Mouse (Mus musculus): ENCODE measurements around the gene Chad. TPM values are rescaled to one million over a fixed set of nuclear protein-coding genes. Genes with fewer than 3 reads are reported as not detected.

Chad gene
- total RNA-seq, 2 experiments from 2014 or later, result 0.50 TPM; not detected in 1

- no peak for ATAC-seq (replicated peaks; ENCODE audit: low FRiP score, low TSS enrichment, poor library complexity, severe bottlenecking)
Measured at GRCm38 (mm10) chr11:94563383-94563782, 1.5 kb upstream of the Chad start.

DNA sequence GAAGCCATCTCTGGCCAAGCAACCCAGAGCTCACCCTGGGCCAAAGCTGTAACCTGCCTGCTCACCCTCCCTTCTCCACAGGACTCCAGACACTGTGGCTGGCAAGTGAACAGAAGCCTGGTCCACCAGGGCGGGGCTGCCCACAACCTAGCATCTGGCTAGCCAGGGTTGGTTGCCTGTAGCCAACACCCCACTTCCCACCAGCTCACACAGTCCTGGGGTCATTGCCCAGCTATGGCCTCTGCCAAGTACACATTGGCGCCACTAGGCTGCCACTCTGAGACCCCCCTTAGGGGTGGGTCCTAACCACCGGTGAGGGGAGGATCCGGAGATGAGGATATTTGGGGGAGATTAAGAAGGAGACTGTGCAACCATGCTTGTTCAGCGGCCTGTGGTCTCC, 1.0 kb upstream of the Chad start:
- ATAC-seq (replicated peaks; ENCODE audit: low FRiP score, low TSS enrichment, poor library complexity, severe bottlenecking), result peak; percentile 40

DNA sequence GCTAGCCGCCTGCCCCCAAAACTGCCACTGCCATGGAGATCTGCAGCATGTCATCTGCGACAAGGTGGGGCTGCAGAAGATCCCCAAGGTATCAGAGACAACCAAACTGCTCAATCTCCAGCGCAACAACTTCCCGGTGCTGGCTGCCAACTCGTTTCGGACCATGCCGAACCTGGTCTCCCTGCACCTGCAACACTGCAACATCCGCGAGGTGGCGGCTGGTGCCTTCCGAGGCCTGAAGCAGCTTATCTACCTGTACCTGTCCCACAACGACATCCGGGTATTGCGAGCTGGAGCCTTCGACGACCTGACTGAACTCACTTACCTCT, 268 bp downstream of the Chad start:
- no peak for ATAC-seq (replicated peaks; ENCODE audit: low FRiP score, low TSS enrichment, poor library complexity, severe bottlenecking)

DNA sequence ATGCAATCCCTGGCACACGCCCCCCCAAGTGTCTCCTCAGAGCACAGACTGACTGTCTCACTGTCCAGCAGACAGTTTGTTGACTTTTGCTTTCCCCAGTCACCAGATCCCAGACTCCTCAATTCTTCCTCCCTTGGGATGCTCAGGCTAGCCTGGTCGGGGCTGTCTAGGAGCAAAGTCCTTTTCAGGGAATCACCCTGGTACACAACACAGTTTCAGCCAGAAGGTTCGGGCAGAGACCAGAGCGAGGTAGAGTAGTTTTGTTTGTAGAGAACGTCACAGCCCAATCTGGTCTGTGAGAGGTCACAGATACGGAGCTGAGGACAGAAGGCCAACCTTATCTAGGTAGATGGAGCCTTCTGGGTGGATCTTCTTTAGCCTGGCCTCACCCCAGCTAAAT, 1.7 kb downstream of the Chad start:
- ATAC-seq (replicated peaks; ENCODE audit: low FRiP score, low TSS enrichment, poor library complexity, severe bottlenecking), result no peak

- no peak for ATAC-seq (replicated peaks; ENCODE audit: low FRiP score, low TSS enrichment, poor library complexity, severe bottlenecking)
Measured at GRCm38 (mm10) chr11:94567326-94567725, 2.5 kb downstream of the Chad start.

- ATAC-seq (replicated peaks; ENCODE audit: low FRiP score, low TSS enrichment, poor library complexity, severe bottlenecking), result no peak
Measured at GRCm38 (mm10) chr11:94570612-94571011, 5.8 kb downstream of the Chad start.

DNA sequence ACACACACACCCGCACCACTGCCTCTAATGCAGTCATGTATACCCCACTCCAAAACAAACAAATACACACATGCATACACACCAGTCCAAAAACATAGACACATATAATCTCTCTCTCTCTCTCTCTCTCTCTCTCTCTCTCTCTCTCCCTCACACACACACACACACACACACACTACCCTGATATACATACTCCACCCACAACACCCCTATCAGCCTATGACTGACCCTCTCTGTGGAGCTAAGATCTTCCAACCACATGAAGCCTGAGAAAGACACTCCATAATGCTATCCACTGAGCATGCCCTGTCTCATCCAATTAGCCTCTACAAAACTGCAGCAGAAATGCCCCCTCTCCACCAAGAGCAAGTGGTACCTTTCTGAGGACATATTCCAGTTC, 7.0 kb downstream of the Chad start:
- peak; percentile 32; the same call in 1 of the 2 replicates for ATAC-seq (replicated peaks; ENCODE audit: low FRiP score, low TSS enrichment, poor library complexity, severe bottlenecking)

GRCm38 (mm10) chr11:94574560-94574959, 9.7 kb downstream of the Chad start:
- ATAC-seq (replicated peaks; ENCODE audit: low FRiP score, low TSS enrichment, poor library complexity, severe bottlenecking), result no peak

DNA sequence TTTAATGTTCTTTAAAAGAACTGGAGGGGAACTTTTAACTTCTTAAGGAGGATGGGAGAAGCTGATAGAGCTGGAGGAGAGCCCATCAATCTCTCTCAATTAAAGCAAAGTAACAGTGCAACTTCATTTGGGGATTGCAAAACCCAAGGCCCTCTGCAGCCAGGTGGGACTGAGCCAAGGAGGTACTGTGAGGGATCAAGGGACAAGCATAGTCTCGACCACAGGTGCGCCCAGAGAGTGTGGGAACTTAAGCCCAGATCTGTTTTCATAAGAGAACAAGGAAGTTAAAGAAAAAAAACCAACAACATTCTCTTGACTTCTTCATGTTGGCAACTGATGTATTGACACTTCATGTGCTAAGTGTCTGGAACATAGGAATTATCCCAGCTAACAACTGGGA, 10.2 kb downstream of the Chad start:
- ATAC-seq (replicated peaks; ENCODE audit: low FRiP score, low TSS enrichment, poor library complexity, severe bottlenecking), result no peak

- no peak for ATAC-seq (replicated peaks; ENCODE audit: low FRiP score, low TSS enrichment, poor library complexity, severe bottlenecking)
Measured at GRCm38 (mm10) chr11:94576361-94576760, 11.5 kb downstream of the Chad start.

- no peak for ATAC-seq (replicated peaks; ENCODE audit: low FRiP score, low TSS enrichment, poor library complexity, severe bottlenecking)
Measured at GRCm38 (mm10) chr11:94580111-94580740, 15.4 kb downstream of the Chad start.

GRCm38 (mm10) chr11:94585091-94585490, 20.2 kb downstream of the Chad start:
- ATAC-seq (replicated peaks; ENCODE audit: low FRiP score, low TSS enrichment, poor library complexity, severe bottlenecking), result no peak

- no peak for ATAC-seq (replicated peaks; ENCODE audit: low FRiP score, low TSS enrichment, poor library complexity, severe bottlenecking)
Measured at GRCm38 (mm10) chr11:94587511-94587910, 22.7 kb downstream of the Chad start.

DNA sequence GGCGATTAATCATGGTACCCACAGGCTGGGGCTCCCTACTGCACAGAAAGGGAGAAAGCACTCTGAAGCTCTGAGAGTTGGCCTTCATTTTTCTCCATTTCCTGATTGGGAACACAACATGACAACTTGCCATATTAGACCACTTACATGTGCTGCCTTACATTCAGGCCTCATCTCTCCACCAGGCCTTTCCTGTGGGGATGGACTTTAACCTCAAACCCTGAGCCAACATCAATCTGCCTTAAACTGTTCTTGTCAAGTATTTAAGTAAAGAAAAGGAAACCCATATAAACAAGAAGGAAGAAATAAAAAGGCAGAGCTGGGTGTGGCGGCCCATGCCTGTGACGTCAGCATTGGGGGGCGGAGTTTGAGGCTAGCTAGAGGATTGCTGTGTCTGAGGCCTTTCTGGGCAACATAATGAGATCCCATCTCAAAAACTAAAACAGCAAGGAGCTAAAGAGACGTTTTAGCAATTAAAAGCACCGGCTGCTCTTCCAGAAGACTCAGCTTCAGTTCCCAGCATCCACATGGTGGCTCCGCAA, 31.5 kb downstream of the Chad start:
- peak; percentile 83 for ATAC-seq (replicated peaks; ENCODE audit: low FRiP score, low TSS enrichment, poor library complexity, severe bottlenecking)

GRCm38 (mm10) chr11:94597319-94597718, 32.5 kb downstream of the Chad start:
- no peak for ATAC-seq (replicated peaks; ENCODE audit: low FRiP score, low TSS enrichment, poor library complexity, severe bottlenecking)

DNA sequence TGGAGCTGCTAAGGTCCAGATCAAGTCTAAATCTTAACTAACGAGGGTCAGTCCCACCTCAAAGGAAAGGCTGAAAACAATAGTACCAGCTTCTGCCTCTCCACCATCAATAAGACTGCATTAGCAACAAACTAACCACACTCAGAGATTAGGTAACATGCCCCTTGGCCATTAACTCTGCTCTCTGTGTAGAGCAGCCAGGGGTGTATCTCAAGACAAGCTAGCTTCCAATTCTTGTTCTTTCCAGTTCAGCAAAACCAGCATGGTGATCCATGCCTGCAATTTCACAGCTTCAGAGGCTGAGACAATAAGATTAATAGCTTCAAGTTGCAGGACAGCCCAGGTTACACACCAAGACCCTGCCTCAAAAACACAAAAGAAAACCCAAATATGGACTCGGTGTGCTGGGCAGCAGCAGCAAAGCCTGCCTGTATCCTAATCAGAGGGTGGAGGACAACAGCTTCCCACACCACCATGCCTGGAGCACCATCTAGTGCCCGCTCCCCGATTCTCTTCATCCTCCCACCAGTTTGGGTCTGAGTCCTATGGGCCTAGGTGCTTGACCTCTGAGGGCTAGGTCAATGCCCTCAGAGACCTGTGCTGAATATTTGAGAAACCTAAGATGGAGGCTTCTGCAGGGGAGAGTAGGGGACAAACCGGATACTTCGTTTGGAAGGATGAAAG, 33.7 kb downstream of the Chad start:
- no peak for ATAC-seq (replicated peaks; ENCODE audit: low FRiP score, low TSS enrichment, poor library complexity, severe bottlenecking)

DNA sequence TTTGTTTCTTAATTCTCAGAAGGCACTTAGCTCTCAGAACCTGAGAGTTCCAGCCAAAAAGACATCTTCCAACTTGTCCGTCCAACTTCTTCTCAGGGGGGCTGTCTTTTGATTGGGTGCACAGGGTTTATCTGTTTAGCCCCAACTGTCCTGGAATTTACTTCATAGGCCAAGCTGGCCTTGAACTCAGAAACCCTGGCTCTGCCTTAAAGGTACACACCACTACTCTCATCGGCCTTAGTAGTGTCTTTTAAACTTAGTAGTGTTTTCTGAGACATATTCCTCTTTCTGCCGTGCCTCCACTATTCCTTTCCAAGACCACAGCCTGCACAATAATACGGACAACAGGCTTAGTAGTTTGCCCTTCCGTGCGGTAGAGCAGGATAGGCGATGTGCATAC, 35.6 kb downstream of the Chad start:
- ATAC-seq (replicated peaks; ENCODE audit: low FRiP score, low TSS enrichment, poor library complexity, severe bottlenecking), result no peak

- ATAC-seq (replicated peaks; ENCODE audit: low FRiP score, low TSS enrichment, poor library complexity, severe bottlenecking), result peak; percentile 53
Measured at GRCm38 (mm10) chr11:94601321-94602281, 36.8 kb downstream of the Chad start, which contains the start of gene Acsf2. Gene Acsf2 (minus strand): TSS chr11:94601871.

DNA sequence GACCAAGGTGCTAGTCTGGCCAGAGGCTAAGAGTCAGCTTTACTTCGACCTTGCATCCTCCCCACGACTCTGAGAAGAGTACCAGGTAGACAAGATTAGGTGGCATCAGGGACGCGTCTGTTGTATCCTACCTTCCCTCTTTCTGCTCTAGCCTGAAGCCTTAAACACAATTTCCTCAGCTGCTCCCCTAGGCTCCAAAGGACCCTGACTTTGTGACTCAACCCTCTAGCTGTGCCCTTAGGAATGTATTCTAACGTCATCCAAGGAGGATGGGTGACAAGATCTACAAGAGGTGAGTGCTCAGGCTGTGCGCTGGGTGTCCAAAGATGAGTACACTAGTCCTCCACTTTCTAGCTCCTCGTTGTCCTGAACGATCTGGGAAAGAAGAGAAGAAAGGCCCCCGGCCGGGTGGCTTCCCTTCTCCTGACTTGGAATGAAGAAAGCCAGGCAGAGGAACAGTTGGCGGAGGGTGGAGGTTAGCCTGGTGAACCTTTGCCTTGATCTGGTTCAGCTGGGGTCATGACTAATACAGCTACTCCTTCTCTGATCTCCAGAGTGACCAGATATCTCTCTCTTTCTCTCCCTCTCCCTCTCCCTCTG, 37.6 kb downstream of the Chad start:
- ATAC-seq (replicated peaks; ENCODE audit: low FRiP score, low TSS enrichment, poor library complexity, severe bottlenecking), result no peak

All from megakaryocyte-erythroid progenitor cell, adult 5-6 weeks (primary cell).